Mouse (Mus musculus): ENCODE results near the gene Hspg2. TPM values are rescaled to one million over a fixed set of nuclear protein-coding genes. Genes with fewer than 3 reads are reported as not detected.

Hspg2 gene
- total and polyA plus RNA-seq, 3 experiments: 1.3 to 14.0 (median 5.5) TPM

GRCm38 (mm10) chr4:137479757-137480156 lies 11.2 kb downstream of the Hspg2 start:
- Histone ChIP-seq H3K36me3 (replicated peaks in 1 of 2; ENCODE audit: control insufficient read depth in 1 of 2, insufficient read depth in 1 of 2, low read length in 1 of 2) (peaks cover 0 to 2% of the 10 kb centered on the region in 2 experiments), H3K9me3 (replicated peaks; ENCODE audit: low read length) (no peaks in the 10 kb centered on the region), H3K4me3 (replicated peaks in 1 of 3; ENCODE audit: low read depth in 2 of 3, low read length in 2 of 3, poor library complexity in 1 of 3) (no peak overlapping the region), H3K9ac (ENCODE audit: insufficient read depth, low read depth) (no peak overlapping the region), H3K27ac (ENCODE audit: insufficient read depth, low read depth) (no peak overlapping the region), H3K27me3 (replicated peaks) (no peaks in the 10 kb centered on the region), H3K4me1 (ENCODE audit: control insufficient read depth in 1 of 2, insufficient read depth in 2 of 2) (peaks cover 0 to 23% of the 10 kb centered on the region in 2 experiments; a peak in 2 of 4 replicates), H3K79me2 (replicated peaks; ENCODE audit: control insufficient read depth, extremely low read depth, insufficient read depth, poor library complexity, severe bottlenecking) (no peaks in the 10 kb centered on the region), H3K4me2 (ENCODE audit: insufficient read depth, low read depth, poor library complexity, severe bottlenecking) (no peak overlapping the region)
- dilution Hi-C loops (cut with MboI; ENCODE audit: extremely low pct_ligation_motif_present, extremely low pct_unique_long_range_greater_than_20kb, low sequenced_read_pairs): no loop called here
- DNase-seq (ENCODE audit: extremely low read depth): no peak
- TF ChIP-seq UBTF (IDR thresholded peaks at IDR 0.05; ENCODE audit: low read depth, low read length): no peak
- no peak for TF ChIP-seq ZMIZ1 (IDR thresholded peaks at IDR 0.05; ENCODE audit: low read depth, low read length)
- in situ Hi-C loops (cut with MboI; ENCODE audit: low pct_ligation_motif_present, low pct_unique_long_range_greater_than_20kb, low sequenced_read_pairs): no loop called here

- TF ChIP-seq IRF4 (IDR thresholded peaks at IDR 0.05; ENCODE audit: low read depth, low read length) (no peak), TCF12 (IDR thresholded peaks at IDR 0.05; ENCODE audit: low read depth, low read length) (no peak), UBTF (IDR thresholded peaks at IDR 0.05; ENCODE audit: low read depth, low read length) (no peak), ZKSCAN1 (IDR thresholded peaks at IDR 0.05; ENCODE audit: borderline replicate concordance, low read depth, low read length) (no peak), ELF1 (IDR thresholded peaks at IDR 0.05; ENCODE audit: low read depth, low read length) (no peak), USF1 (IDR thresholded peaks at IDR 0.05; ENCODE audit: low read depth, low read length) (no peak), MAX (IDR thresholded peaks at IDR 0.05; ENCODE audit: low read length) (no peak), MXI1 (IDR thresholded peaks at IDR 0.05; ENCODE audit: low read depth, low read length) (no peak), PAX5 (IDR thresholded peaks at IDR 0.05; ENCODE audit: low read length) (no peak), JUN (IDR thresholded peaks at IDR 0.05; ENCODE audit: insufficient read depth, low read depth, low read length) (no peak), JUND (conservative IDR thresholded peaks at IDR 0.05; ENCODE audit: low read depth, low read length) (no peak), E2F4 (IDR thresholded peaks at IDR 0.05; ENCODE audit: insufficient replicate concordance, low read depth, low read length) (no peak), CHD1 (IDR thresholded peaks at IDR 0.05; ENCODE audit: low read depth, low read length) (no peak), MAZ (IDR thresholded peaks at IDR 0.05; ENCODE audit: low read depth, low read length) (no peak), MAFK (IDR thresholded peaks at IDR 0.05; ENCODE audit: insufficient replicate concordance, low read length) (no peak), MYC (IDR thresholded peaks at IDR 0.05; ENCODE audit: low read depth, low read length) (no peak), EP300 (IDR thresholded peaks at IDR 0.05; ENCODE audit: low read length) (no peak), POLR2AphosphoS2 (IDR thresholded peaks at IDR 0.05; ENCODE audit: low read depth, low read length) (no peak), ZMIZ1 (IDR thresholded peaks at IDR 0.05; ENCODE audit: low read depth, low read length) (no peak)
- no peak overlapping the region for H3K9ac ChIP-seq (ENCODE audit: insufficient read depth, low read depth)
- no peak overlapping the region for H3K27ac ChIP-seq (ENCODE audit: insufficient read depth, low read depth)
- peaks cover 0 to 2% of the 10 kb centered on the region in 2 experiments for H3K36me3 ChIP-seq (replicated peaks in 1 of 2; ENCODE audit: control insufficient read depth in 1 of 2, insufficient read depth in 1 of 2, low read length in 1 of 2)
- H3K4me1 ChIP-seq (ENCODE audit: control insufficient read depth in 1 of 2, insufficient read depth in 2 of 2): peaks cover 0 to 23% of the 10 kb centered on the region in 2 experiments; a peak in 2 of 4 replicates
- DNase-seq (ENCODE audit: extremely low read depth): no peak
- dilution Hi-C loops (cut with MboI; ENCODE audit: extremely low pct_ligation_motif_present, extremely low pct_unique_long_range_greater_than_20kb, low sequenced_read_pairs): no loop called here
- H3K9me3 ChIP-seq (replicated peaks; ENCODE audit: low read length): no peaks in the 10 kb centered on the region
- H3K27me3 ChIP-seq (replicated peaks): no peaks in the 10 kb centered on the region
- no peak overlapping the region for H3K4me2 ChIP-seq (ENCODE audit: insufficient read depth, low read depth, poor library complexity, severe bottlenecking)
- H3K79me2 ChIP-seq (replicated peaks; ENCODE audit: control insufficient read depth, extremely low read depth, insufficient read depth, poor library complexity, severe bottlenecking): no peaks in the 10 kb centered on the region
- in situ Hi-C loops (cut with MboI; ENCODE audit: low pct_ligation_motif_present, low pct_unique_long_range_greater_than_20kb, low sequenced_read_pairs): no loop called here
- H3K4me3 ChIP-seq (replicated peaks in 1 of 3; ENCODE audit: low read depth in 2 of 3, low read length in 2 of 3, poor library complexity in 1 of 3): no peak overlapping the region
These were observed 11.8 kb downstream of the Hspg2 start for GRCm38 (mm10) chr4:137480191-137480992.

Data from CH12.LX (cell line).